Mouse (Mus musculus): ENCODE measurements at regions not wholly inside any gene's neighbourhood (a gene's known extent, or its start where the extent isn't known, plus 50 kb on each side); places are given as distances from the start of the nearest gene placed in this dataset.

GRCm38 (mm10) chr14:114804643-114805042, 287.4 kb upstream of the Gpc5 start:
- no peak for DNase-seq (ENCODE audit: low read depth, low spot score)

GRCm38 (mm10) chr14:114808621-114809020, 283.4 kb upstream of the Gpc5 start:
- no peak for DNase-seq (ENCODE audit: low read depth, low spot score)

GRCm38 (mm10) chr14:114820677-114821076, 271.3 kb upstream of the Gpc5 start:
- DNase-seq (ENCODE audit: low read depth, low spot score): no peak

- no peak for DNase-seq (ENCODE audit: low read depth, low spot score)
Observed at GRCm38 (mm10) chr14:114821098-114821594, 270.9 kb upstream of the Gpc5 start.

GRCm38 (mm10) chr14:114821672-114822071, 270.3 kb upstream of the Gpc5 start:
- no peak for DNase-seq (ENCODE audit: low read depth, low spot score)

GRCm38 (mm10) chr14:114826662-114827321, 265.2 kb upstream of the Gpc5 start:
- no peak for DNase-seq (ENCODE audit: low read depth, low spot score)

- no peak for DNase-seq (ENCODE audit: low read depth, low spot score)
Observed at GRCm38 (mm10) chr14:114829310-114829709, 262.7 kb upstream of the Gpc5 start.

GRCm38 (mm10) chr14:114832987-114833386, 259.0 kb upstream of the Gpc5 start:
- DNase-seq (ENCODE audit: low read depth, low spot score): no peak

GRCm38 (mm10) chr14:114836723-114837349, 255.2 kb upstream of the Gpc5 start:
- DNase-seq (ENCODE audit: low read depth, low spot score): no peak

GRCm38 (mm10) chr14:114837652-114838276, 254.3 kb upstream of the Gpc5 start:
- DNase-seq (ENCODE audit: low read depth, low spot score): no peak

- DNase-seq (ENCODE audit: low read depth, low spot score): no peak
Observed at GRCm38 (mm10) chr14:114839340-114839903, 252.6 kb upstream of the Gpc5 start.

- DNase-seq (ENCODE audit: low read depth, low spot score): no peak
Observed at GRCm38 (mm10) chr14:114840766-114841165, 251.2 kb upstream of the Gpc5 start.

GRCm38 (mm10) chr14:114841552-114841951, 250.5 kb upstream of the Gpc5 start:
- DNase-seq (ENCODE audit: low read depth, low spot score): no peak

- DNase-seq (ENCODE audit: low read depth, low spot score): no peak
Observed at GRCm38 (mm10) chr14:114842327-114842726, 249.7 kb upstream of the Gpc5 start.

- DNase-seq (ENCODE audit: low read depth, low spot score): no peak
Observed at GRCm38 (mm10) chr14:114843105-114843743, 248.8 kb upstream of the Gpc5 start.

GRCm38 (mm10) chr14:114854324-114855054, 237.5 kb upstream of the Gpc5 start:
- DNase-seq (ENCODE audit: low read depth, low spot score): peak; percentile 27

GRCm38 (mm10) chr14:114855055-114855740, 236.8 kb upstream of the Gpc5 start:
- DNase-seq (ENCODE audit: low read depth, low spot score): no peak

GRCm38 (mm10) chr14:114855746-114856145, 236.3 kb upstream of the Gpc5 start:
- no peak for DNase-seq (ENCODE audit: low read depth, low spot score)

GRCm38 (mm10) chr14:114856243-114857031, 235.6 kb upstream of the Gpc5 start:
- DNase-seq (ENCODE audit: low read depth, low spot score): no peak

GRCm38 (mm10) chr14:114857171-114857570, 234.8 kb upstream of the Gpc5 start:
- no peak for DNase-seq (ENCODE audit: low read depth, low spot score)
